Mouse (Mus musculus): ENCODE measurements at regions not wholly inside any gene's neighbourhood (a gene's known extent, or its start where the extent isn't known, plus 50 kb on each side); places are given as distances from the start of the nearest gene placed in this dataset.

DNA sequence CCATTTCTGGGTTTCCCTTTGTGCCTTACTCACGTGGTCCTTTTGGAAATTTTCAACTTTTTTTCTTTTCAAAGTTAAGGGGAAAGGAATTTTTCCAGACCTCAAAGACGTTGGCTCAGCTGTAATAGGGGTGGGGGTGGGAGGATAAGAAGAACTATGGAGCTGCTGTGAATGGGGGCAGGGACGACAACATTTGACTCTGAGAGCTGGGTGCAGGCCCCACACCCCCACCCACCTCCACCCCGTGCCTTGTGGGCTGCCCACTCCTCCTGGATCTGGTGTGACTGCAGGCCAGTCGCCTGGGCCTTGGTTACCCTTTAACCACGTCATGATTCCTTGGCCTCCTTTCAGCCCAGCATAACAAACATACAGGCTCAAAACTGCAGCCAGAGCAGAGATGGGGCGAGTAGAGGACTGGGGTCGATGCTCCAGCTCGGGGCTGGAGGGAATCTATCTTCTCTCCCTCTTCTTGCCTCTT lies 110.6 kb upstream of the Mgme1 start:
- Histone ChIP-seq H3K4me1 (ENCODE audit: control insufficient read depth in 2 of 2, insufficient read depth in 2 of 2, low read length in 2 of 2, poor library complexity in 1 of 2) (peaks cover 0 to 16% of the 10 kb centered on the region in 2 experiments; a peak in 2 of 4 replicates), H3K9me3 (ENCODE audit: control insufficient read depth, insufficient read depth, low read depth, low read length) (no peaks in the 10 kb centered on the region), H3K36me3 (ENCODE audit: control insufficient read depth, insufficient read depth, low read length, poor library complexity, severe bottlenecking) (no peaks in the 10 kb centered on the region), H3K4me3 (ENCODE audit: insufficient read depth in 1 of 2, low read depth in 1 of 2, low read length in 2 of 2, poor library complexity in 1 of 2, severe bottlenecking in 1 of 2) (no peak overlapping the region), H3K9ac (ENCODE audit: insufficient read depth, low read depth, low read length, poor library complexity, severe bottlenecking) (no peak overlapping the region), H3K27ac (ENCODE audit: insufficient read depth, low read depth, low read length, poor library complexity, severe bottlenecking) (no peak overlapping the region)
- no peak for TF ChIP-seq ZC3H11A (IDR thresholded peaks at IDR 0.05; ENCODE audit: borderline replicate concordance, low read depth, low read length)
- no peak for TF ChIP-seq HCFC1 (IDR thresholded peaks at IDR 0.05; ENCODE audit: borderline replicate concordance, insufficient read depth, low read length)
- no peak for TF ChIP-seq MAFK (IDR thresholded peaks at IDR 0.05; ENCODE audit: insufficient read depth, low read depth, low read length)
- TF ChIP-seq CHD2 (IDR thresholded peaks at IDR 0.05; ENCODE audit: low read depth, low read length): no peak
- TF ChIP-seq ZNF384 (IDR thresholded peaks at IDR 0.05; ENCODE audit: low read depth, low read length): no peak
- no peak for DNase-seq (ENCODE audit: low read depth, low spot score)
- in situ Hi-C loops (cut with MboI; ENCODE audit: low sequenced_read_pairs in 2 of 2, unreplicated experiment in 2 of 2): no loop called here

DNA sequence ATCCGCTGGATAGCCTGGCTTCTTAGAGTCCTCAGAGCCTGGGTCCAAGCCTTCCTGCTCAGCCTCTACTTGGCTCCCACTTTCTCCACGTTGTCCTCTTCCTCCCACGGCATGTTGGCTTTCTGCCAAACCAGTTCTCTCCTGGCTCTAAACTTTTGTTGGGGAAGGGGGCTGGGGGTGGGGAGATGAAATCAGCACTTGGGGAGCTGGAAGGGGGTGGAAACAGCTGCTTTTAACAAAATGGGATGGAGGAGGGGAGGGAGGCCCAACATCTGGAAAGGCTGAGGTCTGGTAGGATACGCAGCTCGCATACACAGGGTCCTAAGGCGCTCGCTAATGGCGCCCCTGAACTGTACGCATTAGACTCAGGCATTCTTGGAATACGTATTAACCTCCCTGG lies 110.0 kb upstream of the Mgme1 start:
- no peak for DNase-seq (ENCODE audit: low read depth, low spot score)
- TF ChIP-seq ZC3H11A (IDR thresholded peaks at IDR 0.05; ENCODE audit: borderline replicate concordance, low read depth, low read length) (no peak), MAFK (IDR thresholded peaks at IDR 0.05; ENCODE audit: insufficient read depth, low read depth, low read length) (no peak), CHD2 (IDR thresholded peaks at IDR 0.05; ENCODE audit: low read depth, low read length) (no peak), ZNF384 (IDR thresholded peaks at IDR 0.05; ENCODE audit: low read depth, low read length) (no peak), HCFC1 (IDR thresholded peaks at IDR 0.05; ENCODE audit: borderline replicate concordance, insufficient read depth, low read length) (no peak)
- in situ Hi-C loops (cut with MboI; ENCODE audit: low sequenced_read_pairs in 2 of 2, unreplicated experiment in 2 of 2): no loop called here
- H3K27ac ChIP-seq (ENCODE audit: insufficient read depth, low read depth, low read length, poor library complexity, severe bottlenecking): no peak overlapping the region
- peaks cover 0 to 16% of the 10 kb centered on the region in 2 experiments; a peak in 2 of 4 replicates for H3K4me1 ChIP-seq (ENCODE audit: control insufficient read depth in 2 of 2, insufficient read depth in 2 of 2, low read length in 2 of 2, poor library complexity in 1 of 2)
- H3K9ac ChIP-seq (ENCODE audit: insufficient read depth, low read depth, low read length, poor library complexity, severe bottlenecking): no peak overlapping the region
- no peaks in the 10 kb centered on the region for H3K36me3 ChIP-seq (ENCODE audit: control insufficient read depth, insufficient read depth, low read length, poor library complexity, severe bottlenecking)
- H3K4me3 ChIP-seq (ENCODE audit: insufficient read depth in 1 of 2, low read depth in 1 of 2, low read length in 2 of 2, poor library complexity in 1 of 2, severe bottlenecking in 1 of 2): no peak overlapping the region
- no peaks in the 10 kb centered on the region for H3K9me3 ChIP-seq (ENCODE audit: control insufficient read depth, insufficient read depth, low read depth, low read length)

- no peak overlapping the region for H3K9ac ChIP-seq (ENCODE audit: insufficient read depth, low read depth, low read length, poor library complexity, severe bottlenecking)
- H3K27ac ChIP-seq (ENCODE audit: insufficient read depth, low read depth, low read length, poor library complexity, severe bottlenecking): no peak overlapping the region
- no peak overlapping the region for H3K4me3 ChIP-seq (ENCODE audit: insufficient read depth in 1 of 2, low read depth in 1 of 2, low read length in 2 of 2, poor library complexity in 1 of 2, severe bottlenecking in 1 of 2)
- TF ChIP-seq HCFC1 (IDR thresholded peaks at IDR 0.05; ENCODE audit: borderline replicate concordance, insufficient read depth, low read length) (no peak), MAFK (IDR thresholded peaks at IDR 0.05; ENCODE audit: insufficient read depth, low read depth, low read length) (no peak), ZC3H11A (IDR thresholded peaks at IDR 0.05; ENCODE audit: borderline replicate concordance, low read depth, low read length) (no peak), CHD2 (IDR thresholded peaks at IDR 0.05; ENCODE audit: low read depth, low read length) (no peak), ZNF384 (IDR thresholded peaks at IDR 0.05; ENCODE audit: low read depth, low read length) (no peak)
- no peaks in the 10 kb centered on the region for H3K36me3 ChIP-seq (ENCODE audit: control insufficient read depth, insufficient read depth, low read length, poor library complexity, severe bottlenecking)
- H3K4me1 ChIP-seq (ENCODE audit: control insufficient read depth in 2 of 2, insufficient read depth in 2 of 2, low read length in 2 of 2, poor library complexity in 1 of 2): peaks cover 3 to 13% of the 10 kb centered on the region in 2 experiments; a peak in 3 of 4 replicates
- H3K9me3 ChIP-seq (ENCODE audit: control insufficient read depth, insufficient read depth, low read depth, low read length): no peaks in the 10 kb centered on the region
- no peak for DNase-seq (ENCODE audit: low read depth, low spot score)
- in situ Hi-C loops (cut with MboI; ENCODE audit: low sequenced_read_pairs in 2 of 2, unreplicated experiment in 2 of 2): no loop called here
Observed at GRCm38 (mm10) chr2:144161852-144162251, 108.6 kb upstream of the Mgme1 start.

DNA sequence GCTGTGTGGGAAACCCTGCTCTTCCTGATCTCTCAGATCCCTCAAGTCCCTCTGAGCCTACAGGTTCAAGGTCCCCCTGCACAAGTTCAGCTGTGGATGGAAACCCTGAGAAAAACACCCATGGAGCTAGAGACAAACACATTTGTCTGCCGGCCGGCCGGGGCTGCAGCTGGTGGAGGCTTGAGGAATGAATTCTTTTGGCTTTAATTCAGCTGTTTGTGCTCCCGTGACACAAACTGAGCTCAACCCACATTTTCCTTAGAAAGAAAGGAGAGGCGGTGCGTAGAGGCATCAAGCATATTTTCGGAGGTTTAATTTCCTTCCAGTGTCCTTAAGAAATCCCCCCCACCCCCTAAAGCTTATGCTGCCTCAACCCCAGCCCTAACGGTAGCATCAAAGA lies 106.4 kb upstream of the Mgme1 start:
- H3K4me1 ChIP-seq (ENCODE audit: control insufficient read depth in 2 of 2, insufficient read depth in 2 of 2, low read length in 2 of 2, poor library complexity in 1 of 2): peaks cover 3 to 4% of the 10 kb centered on the region in 2 experiments; a peak in 2 of 4 replicates
- no peak for DNase-seq (ENCODE audit: low read depth, low spot score)
- H3K27ac ChIP-seq (ENCODE audit: insufficient read depth, low read depth, low read length, poor library complexity, severe bottlenecking): no peak overlapping the region
- in situ Hi-C loops (cut with MboI; ENCODE audit: low sequenced_read_pairs in 2 of 2, unreplicated experiment in 2 of 2): no loop called here
- H3K9me3 ChIP-seq (ENCODE audit: control insufficient read depth, insufficient read depth, low read depth, low read length): no peaks in the 10 kb centered on the region
- no peak overlapping the region for H3K9ac ChIP-seq (ENCODE audit: insufficient read depth, low read depth, low read length, poor library complexity, severe bottlenecking)
- H3K36me3 ChIP-seq (ENCODE audit: control insufficient read depth, insufficient read depth, low read length, poor library complexity, severe bottlenecking): no peaks in the 10 kb centered on the region
- H3K4me3 ChIP-seq (ENCODE audit: insufficient read depth in 1 of 2, low read depth in 1 of 2, low read length in 2 of 2, poor library complexity in 1 of 2, severe bottlenecking in 1 of 2): no peak overlapping the region
- no peak for TF ChIP-seq CHD2 (IDR thresholded peaks at IDR 0.05; ENCODE audit: low read depth, low read length)

All from ES-E14 (cell line).